Mouse (Mus musculus): Measurements from ENCODE around the gene Capn1. TPM values are rescaled to one million over a fixed set of nuclear protein-coding genes. Genes with fewer than 3 reads are reported as not detected.

Capn1 gene
- polyA plus RNA-seq, 1 experiment, result 110 TPM

- Histone ChIP-seq H3K36me3 (ENCODE audit: control insufficient read depth, insufficient read depth) (no peaks in the 10 kb centered on the region), H3K4me3 (peak overlapping the region; percentile 73), H3K27me3 (ENCODE audit: control insufficient read depth, insufficient read depth, insufficient read length) (no peaks in the 10 kb centered on the region), H3K79me2 (ENCODE audit: control insufficient read depth, insufficient read depth) (peaks cover 5% of the 10 kb centered on the region), H3ac (ENCODE audit: control insufficient read depth, insufficient read length) (no peak overlapping the region), H3K4me2 (ENCODE audit: low read depth) (peak overlapping the region; percentile 99)
- TF ChIP-seq POLR2A (IDR thresholded peaks at IDR 0.05; ENCODE audit: insufficient read length, low read depth), result no peak
- TF ChIP-seq REST (IDR thresholded peaks at IDR 0.05; ENCODE audit: insufficient read depth, insufficient read length), result no peak
- no peak for TF ChIP-seq MYOG (IDR thresholded peaks at IDR 0.05; ENCODE audit: control insufficient read depth in 1 of 3, insufficient read depth in 1 of 3, insufficient read length in 2 of 3, low read depth in 2 of 3)
- no peak for TF ChIP-seq SRF (IDR thresholded peaks at IDR 0.05; ENCODE audit: control insufficient read depth, insufficient read length, low read depth)
- TF ChIP-seq CEBPB (IDR thresholded peaks at IDR 0.05; ENCODE audit: insufficient read depth, poor library complexity, severe bottlenecking), result no peak
- no peak for TF ChIP-seq E2F4 (IDR thresholded peaks at IDR 0.05; ENCODE audit: insufficient read depth)
- no peak for TF ChIP-seq TCF12 (IDR thresholded peaks at IDR 0.05; ENCODE audit: insufficient read depth, poor library complexity, severe bottlenecking)
- TF ChIP-seq MYOD1 (IDR thresholded peaks at IDR 0.05; ENCODE audit: control insufficient read depth in 1 of 3, insufficient read length in 2 of 3, low read depth in 2 of 3), result no peak
- TF ChIP-seq USF1 (IDR thresholded peaks at IDR 0.05; ENCODE audit: low read depth), result no peak
Measured at GRCm38 (mm10) chr19:5965280-5965679, 50.4 kb downstream of the Capn1 start.

- Histone ChIP-seq H3K4me3 (peak overlapping the region; percentile 73), H3K79me2 (ENCODE audit: control insufficient read depth, insufficient read depth) (peaks cover 5% of the 10 kb centered on the region), H3ac (ENCODE audit: control insufficient read depth, insufficient read length) (peak overlapping the region; percentile 37), H3K36me3 (ENCODE audit: control insufficient read depth, insufficient read depth) (no peaks in the 10 kb centered on the region), H3K4me2 (ENCODE audit: low read depth) (peak overlapping the region; percentile 99), H3K27me3 (ENCODE audit: control insufficient read depth, insufficient read depth, insufficient read length) (no peaks in the 10 kb centered on the region)
- TF ChIP-seq REST (IDR thresholded peaks at IDR 0.05; ENCODE audit: insufficient read depth, insufficient read length) (no peak), MYOD1 (IDR thresholded peaks at IDR 0.05; ENCODE audit: control insufficient read depth in 1 of 3, insufficient read length in 2 of 3, low read depth in 2 of 3) (no peak), POLR2A (IDR thresholded peaks at IDR 0.05; ENCODE audit: insufficient read length, low read depth) (no peak), TCF3 (IDR thresholded peaks at IDR 0.05; ENCODE audit: insufficient read length, low read depth) (no peak), USF1 (IDR thresholded peaks at IDR 0.05; ENCODE audit: low read depth) (no peak), MAX (IDR thresholded peaks at IDR 0.05; ENCODE audit: low read depth) (no peak), SRF (IDR thresholded peaks at IDR 0.05; ENCODE audit: control insufficient read depth, insufficient read length, low read depth) (no peak), TCF12 (IDR thresholded peaks at IDR 0.05; ENCODE audit: insufficient read depth, poor library complexity, severe bottlenecking) (no peak), POLR2AphosphoS2 (IDR thresholded peaks at IDR 0.05; ENCODE audit: insufficient read length, low read depth) (no peak), MYOG (IDR thresholded peaks at IDR 0.05; ENCODE audit: control insufficient read depth in 1 of 3, insufficient read depth in 1 of 3, insufficient read length in 2 of 3, low read depth in 2 of 3) (no peak), E2F4 (IDR thresholded peaks at IDR 0.05; ENCODE audit: insufficient read depth) (no peak), CEBPB (IDR thresholded peaks at IDR 0.05; ENCODE audit: insufficient read depth, poor library complexity, severe bottlenecking) (no peak)
Measured at GRCm38 (mm10) chr19:5964804-5965203, 50.9 kb downstream of the Capn1 start.

GRCm38 (mm10) chr19:5963883-5964562 lies 51.7 kb downstream of the Capn1 start, which contains the start of gene Pola2:
Gene Pola2, minus strand, starts transcription at chr19:5964202.
- peak within 1 kb of the TSS; percentile 73 for H3K4me3 ChIP-seq
- peaks cover 5% of the 10 kb centered on the region for H3K79me2 ChIP-seq (ENCODE audit: control insufficient read depth, insufficient read depth)
- H3ac ChIP-seq (ENCODE audit: control insufficient read depth, insufficient read length), result peak within 1 kb of the TSS; percentile 37
- peak within 1 kb of the TSS; percentile 99 for H3K4me2 ChIP-seq (ENCODE audit: low read depth)
- H3K36me3 ChIP-seq (ENCODE audit: control insufficient read depth, insufficient read depth), result no peaks in the 10 kb centered on the region
- TF ChIP-seq REST (IDR thresholded peaks at IDR 0.05; ENCODE audit: insufficient read depth, insufficient read length), result no peak
- TF ChIP-seq USF1 (IDR thresholded peaks at IDR 0.05; ENCODE audit: low read depth), result no peak
- no peak for TF ChIP-seq CEBPB (IDR thresholded peaks at IDR 0.05; ENCODE audit: insufficient read depth, poor library complexity, severe bottlenecking)
- no peak for TF ChIP-seq TCF3 (IDR thresholded peaks at IDR 0.05; ENCODE audit: insufficient read length, low read depth)
- TF ChIP-seq E2F4 (IDR thresholded peaks at IDR 0.05; ENCODE audit: insufficient read depth), result peak; percentile 85
- peak; percentile 82 for TF ChIP-seq POLR2AphosphoS2 (IDR thresholded peaks at IDR 0.05; ENCODE audit: insufficient read length, low read depth)
- TF ChIP-seq TCF12 (IDR thresholded peaks at IDR 0.05; ENCODE audit: insufficient read depth, poor library complexity, severe bottlenecking), result no peak
- no peak for TF ChIP-seq MAX (IDR thresholded peaks at IDR 0.05; ENCODE audit: low read depth)
- TF ChIP-seq MYOD1 (IDR thresholded peaks at IDR 0.05; ENCODE audit: control insufficient read depth in 1 of 3, insufficient read length in 2 of 3, low read depth in 2 of 3), result peak in 1 of 3 experiments; percentile 23
- peak in 1 of 3 experiments; percentile 64 for TF ChIP-seq MYOG (IDR thresholded peaks at IDR 0.05; ENCODE audit: control insufficient read depth in 1 of 3, insufficient read depth in 1 of 3, insufficient read length in 2 of 3, low read depth in 2 of 3)
- TF ChIP-seq SRF (IDR thresholded peaks at IDR 0.05; ENCODE audit: control insufficient read depth, insufficient read length, low read depth), result no peak
- TF ChIP-seq POLR2A (IDR thresholded peaks at IDR 0.05; ENCODE audit: insufficient read length, low read depth), result peak; percentile 66
- no peaks in the 10 kb centered on the region for H3K27me3 ChIP-seq (ENCODE audit: control insufficient read depth, insufficient read depth, insufficient read length)

DNA sequence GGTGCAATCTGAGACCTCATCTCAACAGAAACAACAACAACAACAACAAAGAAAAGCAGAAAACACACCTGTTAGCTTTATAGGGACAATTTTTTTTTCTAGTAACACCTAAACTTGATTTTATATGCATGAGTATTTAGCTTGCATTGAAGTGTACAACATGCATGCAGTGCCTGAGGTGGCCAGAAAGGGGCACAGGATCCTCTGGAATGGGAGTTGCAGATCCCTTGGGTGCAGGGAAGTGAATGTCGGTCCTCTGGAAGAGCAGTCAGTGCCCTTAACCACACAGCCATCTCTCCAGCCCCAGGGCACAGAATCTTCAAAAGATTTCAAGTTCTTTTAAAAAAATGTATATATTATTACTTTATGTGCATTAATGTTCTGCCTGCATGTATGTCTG lies 53.0 kb downstream of the Capn1 start:
- H3K4me2 ChIP-seq (ENCODE audit: low read depth), result peak overlapping the region; percentile 99
- H3K27me3 ChIP-seq (ENCODE audit: control insufficient read depth, insufficient read depth, insufficient read length), result no peaks in the 10 kb centered on the region
- H3K36me3 ChIP-seq (ENCODE audit: control insufficient read depth, insufficient read depth), result peaks cover 6% of the 10 kb centered on the region
- TF ChIP-seq USF1 (IDR thresholded peaks at IDR 0.05; ENCODE audit: low read depth), result no peak
- no peak for TF ChIP-seq MYOG (IDR thresholded peaks at IDR 0.05; ENCODE audit: control insufficient read depth in 1 of 3, insufficient read depth in 1 of 3, insufficient read length in 2 of 3, low read depth in 2 of 3)
- TF ChIP-seq TCF12 (IDR thresholded peaks at IDR 0.05; ENCODE audit: insufficient read depth, poor library complexity, severe bottlenecking), result no peak
- TF ChIP-seq MAX (IDR thresholded peaks at IDR 0.05; ENCODE audit: low read depth), result no peak
- H3ac ChIP-seq (ENCODE audit: control insufficient read depth, insufficient read length), result no peak overlapping the region
- H3K79me2 ChIP-seq (ENCODE audit: control insufficient read depth, insufficient read depth), result peaks cover 5% of the 10 kb centered on the region
- H3K4me3 ChIP-seq, result peak overlapping the region; percentile 73

Data from myocyte (in vitro differentiated cells).